ENCODE assay signal across 9 mouse cellular contexts in genomic region chr11:116693899-116694249, GRCm38 (mm10). TPM values are rescaled to one million over a fixed set of nuclear protein-coding genes. Genes with fewer than 3 reads are reported as not detected.
DNase-seq lines count a peak whose midpoint lies in the region; ATAC-seq and TF ChIP-seq lines count a peak whose summit lies in the region.
"Had no signal": no experiment of that assay in that cellular context is flagged by ENCODE, and none has a peak within 500 bp of the region (broad histone marks: within the 10 kb centered on the region; RNA-seq: fewer than 3 reads in every experiment).

No protein-coding gene starts in this region.

- WGBS in kidney, embryonic 16.5 days, result 44% methylated on average over 4 of the region's 4 CpGs
- WGBS in intestine, embryonic 16.5 days, result 27% methylated on average over 4 of the region's 4 CpGs
- WGBS in neural tube, embryonic 12.5 days, result 39% methylated on average over 4 of the region's 4 CpGs

- peak overlapping the region; percentile 76 for H3K4me2 ChIP-seq in kidney, embryonic 16.5 days (replicated peaks; ENCODE audit: low read depth, low read length)
- peak overlapping the region; percentile 83 for H3K4me2 ChIP-seq in intestine, embryonic 16.5 days (ENCODE audit: low read depth, low read length)
- peak overlapping the region; percentile 73 for H3K4me2 ChIP-seq in neural tube, embryonic 12.5 days (replicated peaks)

- H3K27me3 ChIP-seq in kidney, embryonic 16.5 days (ENCODE audit: insufficient read depth, low read length), result peaks cover 17% of the 10 kb centered on the region
- H3K27me3 ChIP-seq in intestine, embryonic 16.5 days (replicated peaks; ENCODE audit: control insufficient read depth, insufficient read depth, low read length), result peaks cover 13% of the 10 kb centered on the region; the same call in 1 of the 2 replicates
- peaks cover 42% of the 10 kb centered on the region for H3K27me3 ChIP-seq in neural tube, embryonic 12.5 days (replicated peaks)

- DNase-seq in kidney, postnatal 36 days, result no peak
- DNase-seq in cerebellum, adult 8-10 months, result no peak
- no peak for DNase-seq in left cerebral cortex, postnatal 4 days
- DNase-seq in left cerebral cortex, adult 18-20 months (ENCODE audit: low spot score in 2 of 2), result no peak
- DNase-seq: cerebellum, postnatal 25 days had no signal

- ATAC-seq in kidney, embryonic 16.5 days (ENCODE audit: low FRiP score, low TSS enrichment), result no peak
- ATAC-seq in intestine, embryonic 16.5 days, result peak; percentile 69
- no peak for ATAC-seq in neural tube, embryonic 12.5 days (ENCODE audit: low FRiP score, low read depth)

- H3K9ac ChIP-seq in kidney, embryonic 16.5 days (replicated peaks; ENCODE audit: low read length), result peak overlapping the region; percentile 76
- peak overlapping the region; percentile 78 for H3K9ac ChIP-seq in intestine, embryonic 16.5 days (ENCODE audit: low read depth, low read length)
- H3K9ac ChIP-seq in neural tube, embryonic 12.5 days, result peak overlapping the region; percentile 56; the same call in 1 of the 2 replicates

- no peaks in the 10 kb centered on the region for H3K36me3 ChIP-seq in kidney, embryonic 16.5 days (ENCODE audit: insufficient read depth, low read length)
- H3K36me3 ChIP-seq in intestine, embryonic 16.5 days (ENCODE audit: control insufficient read depth, insufficient read depth, low read length), result no peaks in the 10 kb centered on the region
- no peaks in the 10 kb centered on the region for H3K36me3 ChIP-seq in neural tube, embryonic 12.5 days

- H3K27ac ChIP-seq in kidney, embryonic 16.5 days (ENCODE audit: low read length), result no peak overlapping the region
- H3K27ac ChIP-seq in embryonic fibroblast, embryonic 13.5 days (ENCODE audit: insufficient read depth, low read length), result no peak overlapping the region
- peak overlapping the region; percentile 84 for H3K27ac ChIP-seq in intestine, embryonic 16.5 days (ENCODE audit: low read length)
- no peak overlapping the region for H3K27ac ChIP-seq in neural tube, embryonic 12.5 days

- no peaks in the 10 kb centered on the region for H3K9me3 ChIP-seq in kidney, embryonic 16.5 days (ENCODE audit: low read length)
- H3K9me3 ChIP-seq in intestine, embryonic 16.5 days (ENCODE audit: control insufficient read depth, low read length), result no peaks in the 10 kb centered on the region
- no peaks in the 10 kb centered on the region for H3K9me3 ChIP-seq in neural tube, embryonic 12.5 days

- TF ChIP-seq CTCF in embryonic fibroblast, embryonic 13.5 days (IDR thresholded peaks at IDR 0.05; ENCODE audit: borderline replicate concordance, insufficient read depth, low read length), result no peak

- H3K4me3 ChIP-seq in kidney, embryonic 16.5 days (ENCODE audit: low read length), result peak overlapping the region; percentile 57
- H3K4me3 ChIP-seq in embryonic fibroblast, embryonic 13.5 days (ENCODE audit: insufficient read depth, low read length), result peak overlapping the region; percentile 17
- H3K4me3 ChIP-seq in intestine, embryonic 16.5 days (ENCODE audit: low read length), result peak overlapping the region; percentile 66
- peak overlapping the region; percentile 40 for H3K4me3 ChIP-seq in neural tube, embryonic 12.5 days

- intact Hi-C loops in left cerebral cortex, postnatal 4 days (cut with DNase I), result no loop called here

- TF ChIP-seq POLR2A in embryonic fibroblast, embryonic 13.5 days (IDR thresholded peaks at IDR 0.05; ENCODE audit: low read depth, low read length), result no peak

- H3K4me1 ChIP-seq in kidney, embryonic 16.5 days (ENCODE audit: insufficient read depth, low read length), result peaks cover 10% of the 10 kb centered on the region
- H3K4me1 ChIP-seq in embryonic fibroblast, embryonic 13.5 days (ENCODE audit: control insufficient read depth, insufficient read depth, low read length), result no peaks in the 10 kb centered on the region
- H3K4me1 ChIP-seq in intestine, embryonic 16.5 days (ENCODE audit: control insufficient read depth, insufficient read depth, low read length), result peaks cover 26% of the 10 kb centered on the region
- peaks cover 13% of the 10 kb centered on the region for H3K4me1 ChIP-seq in neural tube, embryonic 12.5 days

RNA-seq across cellular contexts. Expression of gene Cygb, which starts 39.8 kb away (rescaled TPM):
- polyA plus RNA-seq in kidney, embryonic 16.5 days (2015; fragmentation: Nextera tagmentation; extraction: Ambion mirVana), result 17.0 and 17.5 TPM in 2 replicates
- polyA plus RNA-seq in embryonic fibroblast, embryonic 13.5 days (2011; ENCODE audit: insufficient read length, low read depth, missing spikeins), result 0.74 TPM in 1 of 2 replicates, not detected in the other
- 12.3 and 14.4 TPM in 2 replicates for polyA plus RNA-seq in intestine, embryonic 16.5 days (2015; fragmentation: Nextera tagmentation; extraction: Ambion mirVana)
- polyA plus RNA-seq in neural tube, embryonic 12.5 days (2016; fragmentation: Nextera tagmentation; extraction: Ambion mirVana), result 6.7 and 6.9 TPM in 2 replicates
- 10 to 100 TPM; 17.1 to 20.6 TPM for total RNA-seq in left cerebral cortex, postnatal 4 days (2021)
- total RNA-seq in left cerebral cortex, adult 18-20 months (2021), result 10 to 100 TPM; 48.6 to 55.9 TPM

RNA-seq across cellular contexts. Expression of gene Prcd, which starts 40.5 kb away (rescaled TPM):
- polyA plus RNA-seq in kidney, embryonic 16.5 days (2015; fragmentation: Nextera tagmentation; extraction: Ambion mirVana), result 1.3 and 1.5 TPM in 2 replicates
- not detected in 2 replicates for polyA plus RNA-seq in embryonic fibroblast, embryonic 13.5 days (2011; ENCODE audit: insufficient read length, low read depth, missing spikeins)
- polyA plus RNA-seq in intestine, embryonic 16.5 days (2015; fragmentation: Nextera tagmentation; extraction: Ambion mirVana), result 1.4 and 1.9 TPM in 2 replicates
- polyA plus RNA-seq in neural tube, embryonic 12.5 days (2016; fragmentation: Nextera tagmentation; extraction: Ambion mirVana), result 0.39 and 0.79 TPM in 2 replicates
- total RNA-seq in left cerebral cortex, postnatal 4 days (2021), result 1 to 10 TPM in 1 of 2 experiments, under 1 TPM in 1; 0.98 to 2.2 TPM
- total RNA-seq in left cerebral cortex, adult 18-20 months (2021), result 1 to 10 TPM; 3.7 to 7.9 TPM
